ENCODE assay signal across 31 mouse cellular contexts in genomic region chr3:63692727-63693126, GRCm38 (mm10).
DNase-seq lines count a peak whose midpoint lies in the region; ATAC-seq lines count a peak whose summit lies in the region.
"Had no signal": no experiment of that assay in that cellular context is flagged by ENCODE, and none has a peak within 500 bp of the region (broad histone marks: within the 10 kb centered on the region; RNA-seq: fewer than 3 reads in every experiment).

No protein-coding gene starts in this region.

- H3K27ac ChIP-seq in midbrain, embryonic 12.5 days (replicated peaks) = no peak overlapping the region
- no peak overlapping the region for H3K27ac ChIP-seq in midbrain, embryonic 10.5 days (replicated peaks)
- no peak overlapping the region for H3K27ac ChIP-seq in hindbrain, embryonic 13.5 days
- H3K27ac ChIP-seq: embryonic facial prominence, embryonic 12.5 days; forebrain, embryonic 15.5 days; heart, adult 2 months; kidney, embryonic 15.5 days; liver, embryonic 13.5 days; macrophage; neural tube, embryonic 13.5 days had no signal

- H3K27me3 ChIP-seq in midbrain, embryonic 12.5 days = no peaks in the 10 kb centered on the region
- H3K27me3 ChIP-seq in midbrain, embryonic 10.5 days (ENCODE audit: low read depth, poor library complexity, severe bottlenecking) = no peaks in the 10 kb centered on the region
- no peaks in the 10 kb centered on the region for H3K27me3 ChIP-seq in hindbrain, embryonic 13.5 days
- H3K27me3 ChIP-seq: embryonic facial prominence, embryonic 12.5 days; forebrain, embryonic 15.5 days; heart, embryonic 12.5 days; kidney, embryonic 15.5 days; liver, embryonic 13.5 days; neural tube, embryonic 13.5 days had no signal

- H3K9ac ChIP-seq in midbrain, embryonic 12.5 days (replicated peaks) = no peak overlapping the region
- no peak overlapping the region for H3K9ac ChIP-seq in hindbrain, embryonic 13.5 days
- H3K9ac ChIP-seq: embryonic facial prominence, embryonic 12.5 days; forebrain, embryonic 15.5 days; heart, embryonic 12.5 days; kidney, embryonic 15.5 days; liver, embryonic 13.5 days; neural tube, embryonic 13.5 days had no signal

- peaks cover 6% of the 10 kb centered on the region for H3K36me3 ChIP-seq in midbrain, embryonic 12.5 days
- peaks cover 20% of the 10 kb centered on the region for H3K36me3 ChIP-seq in midbrain, embryonic 10.5 days
- H3K36me3 ChIP-seq in hindbrain, embryonic 13.5 days = peaks cover 4% of the 10 kb centered on the region
- H3K36me3 ChIP-seq: embryonic facial prominence, embryonic 12.5 days; forebrain, embryonic 15.5 days; G1E; heart, embryonic 12.5 days; liver, embryonic 13.5 days had no signal

- H3K4me1 ChIP-seq in midbrain, embryonic 12.5 days = no peaks in the 10 kb centered on the region
- no peaks in the 10 kb centered on the region for H3K4me1 ChIP-seq in midbrain, embryonic 10.5 days
- peaks cover 5% of the 10 kb centered on the region; the same call in 1 of the 2 replicates for H3K4me1 ChIP-seq in hindbrain, embryonic 13.5 days (replicated peaks)
- H3K4me1 ChIP-seq: embryonic facial prominence, embryonic 12.5 days; forebrain, embryonic 15.5 days; heart, embryonic 12.5 days; kidney, embryonic 15.5 days; liver, embryonic 13.5 days; neural tube, embryonic 13.5 days had no signal

- WGBS in midbrain, embryonic 12.5 days = 83% methylated on average over 4 of the region's 4 CpGs
- 94% methylated on average over 4 of the region's 4 CpGs for WGBS in midbrain, embryonic 10.5 days
- 63% methylated on average over 4 of the region's 4 CpGs for WGBS in hindbrain, embryonic 13.5 days

- ATAC-seq in midbrain, embryonic 12.5 days (ENCODE audit: low FRiP score, low read depth) = 0 out of 2 replicates have a peak, but pooled peaks have one; percentile 19
- peak; percentile 57; the same call in 1 of the 2 replicates for ATAC-seq in hindbrain, embryonic 13.5 days (ENCODE audit: low FRiP score)
- no peak for ATAC-seq in CD4-positive, CD25-positive, alpha-beta regulatory T cell, adult 4 months
- ATAC-seq: forebrain, embryonic 15.5 days; inflammation-experienced regulatory T-cells, adult 6 months had no signal

- peak; percentile 5 for DNase-seq in embryo, embryonic 11 days
- DNase-seq in embryo, embryonic 10 days (ENCODE audit: low spot score) = no peak
- DNase-seq in midbrain, embryonic 10.5 days (ENCODE audit: low spot score) = no peak
- peak; percentile 24 for DNase-seq in retina, postnatal 1 day
- DNase-seq: adrenal gland, adult 8-10 months; cerebellum, adult 8-10 months; cerebellum, postnatal 25 days; heart, adult 2 months; heart, postnatal 4 days; kidney, adult 11 months; kidney, postnatal 4 days; layer of hippocampus, postnatal 36 days; left cerebral cortex, postnatal 4 days; liver, embryonic 13.5 days; lung, adult 2 months; lung, postnatal 10 days; right cerebral cortex, adult 18-20 months; spleen, adult 18-20 months; thymus, postnatal 14 days had no signal

- H3K4me2 ChIP-seq in midbrain, embryonic 12.5 days (replicated peaks) = no peak overlapping the region
- H3K4me2 ChIP-seq in hindbrain, embryonic 13.5 days = no peak overlapping the region
- H3K4me2 ChIP-seq: embryonic facial prominence, embryonic 12.5 days; forebrain, embryonic 15.5 days; heart, embryonic 12.5 days; kidney, embryonic 15.5 days; liver, embryonic 13.5 days; neural tube, embryonic 13.5 days had no signal

- H3K9me3 ChIP-seq in midbrain, embryonic 12.5 days = no peaks in the 10 kb centered on the region
- H3K9me3 ChIP-seq in midbrain, embryonic 10.5 days (replicated peaks) = no peaks in the 10 kb centered on the region
- H3K9me3 ChIP-seq in hindbrain, embryonic 13.5 days = no peaks in the 10 kb centered on the region
- H3K9me3 ChIP-seq: embryonic facial prominence, embryonic 12.5 days; forebrain, embryonic 15.5 days; G1E; heart, embryonic 12.5 days; kidney, embryonic 15.5 days; liver, embryonic 13.5 days; neural tube, embryonic 13.5 days had no signal

- no peak overlapping the region for H3K4me3 ChIP-seq in midbrain, embryonic 12.5 days
- H3K4me3 ChIP-seq in midbrain, embryonic 10.5 days = no peak overlapping the region
- no peak overlapping the region for H3K4me3 ChIP-seq in hindbrain, embryonic 13.5 days
- H3K4me3 ChIP-seq: embryonic facial prominence, embryonic 12.5 days; forebrain, embryonic 15.5 days; heart, adult 2 months; heart, embryonic 12.5 days; kidney, embryonic 15.5 days; liver, embryonic 13.5 days; myocyte; neural tube, embryonic 13.5 days had no signal

Comparison
In these comparisons a context has a peak if more than half of its experiments do, and no peak if none do; other contexts are left out.
1. DNase-seq: peak in embryo, embryonic 11 days (single experiment) and retina, postnatal 1 day (single experiment); none in embryo, embryonic 10 days (single experiment) and midbrain, embryonic 10.5 days (single experiment).